Mouse (Mus musculus) neural tube, embryonic 15.5 days (tissue): Measurements from ENCODE around the gene Tmigd3. TPM values are rescaled to one million over a fixed set of nuclear protein-coding genes. Genes with fewer than 3 reads are reported as not detected.

ENCODE experiments used
- ATAC-seq: fragments of 200-750 bp; cut with Nextera tagmentation; 2 replicates; pipeline ENCODE4 v1.8.0; 2017; ENCODE audit warnings: mild to moderate bottlenecking, moderate TSS enrichment, moderate library complexity; ENCODE audit not compliant: low FRiP score
- H3K27ac ChIP-seq: fragments of 300-500 bp; sonication (generic); replicated peaks from 2 replicates; pipeline ENCODE4 v1.5.1; 2015; ENCODE audit warnings: mild to moderate bottlenecking, inconsistent platforms
- H3K27me3 ChIP-seq: fragments of 300-500 bp; sonication (generic); replicated peaks from 2 replicates; pipeline ENCODE4 v1.6.1; 2015; ENCODE audit warnings: inconsistent platforms
- H3K36me3 ChIP-seq: fragments of 300-500 bp; sonication (generic); 2 replicates; pipeline ENCODE4 v1.6.1; 2015; ENCODE audit warnings: inconsistent platforms
- H3K4me1 ChIP-seq: fragments of 300-500 bp; sonication (generic); 2 replicates; pipeline ENCODE4 v1.6.1; 2015; ENCODE audit warnings: inconsistent platforms
- H3K4me2 ChIP-seq: fragments of 300-500 bp; sonication (generic); 2 replicates; pipeline ENCODE4 v1.6.1; 2015; ENCODE audit warnings: inconsistent platforms, mild to moderate bottlenecking, moderate library complexity
- H3K4me3 ChIP-seq: fragments of 300-500 bp; sonication (generic); replicated peaks from 2 replicates; pipeline ENCODE4 v1.5.1; 2015; ENCODE audit warnings: mild to moderate bottlenecking, inconsistent platforms
- H3K9ac ChIP-seq: fragments of 300-500 bp; sonication (generic); replicated peaks from 2 replicates; pipeline ENCODE4 v1.6.1; 2015; ENCODE audit warnings: mild to moderate bottlenecking, inconsistent platforms
- H3K9me3 ChIP-seq: fragments of 300-500 bp; sonication (generic); replicated peaks from 2 replicates; pipeline ENCODE4 v1.6.1; 2016; ENCODE audit warnings: inconsistent platforms
- WGBS: fragments of 180-500 bp; shearing (Covaris S2); methylation state at CpG from one replicate; pipeline ENCODE4 v1.1.7; 2015; ENCODE audit warnings: mixed read lengths; 5-methylcytosine and 5-hydroxymethylcytosine counted together
- polyA plus RNA-seq: library from polyadenylated mRNA; unstranded; fragments of >200 nt; fragmentation: Nextera tagmentation; extraction: Ambion mirVana; gene quantifications from 2 replicates; pipeline ENCODE4 v1.2.1, GENCODE M21; 2015

Gene Tmigd3
- polyA plus RNA-seq, 1 experiment from 2014 or later = not detected

DNA sequence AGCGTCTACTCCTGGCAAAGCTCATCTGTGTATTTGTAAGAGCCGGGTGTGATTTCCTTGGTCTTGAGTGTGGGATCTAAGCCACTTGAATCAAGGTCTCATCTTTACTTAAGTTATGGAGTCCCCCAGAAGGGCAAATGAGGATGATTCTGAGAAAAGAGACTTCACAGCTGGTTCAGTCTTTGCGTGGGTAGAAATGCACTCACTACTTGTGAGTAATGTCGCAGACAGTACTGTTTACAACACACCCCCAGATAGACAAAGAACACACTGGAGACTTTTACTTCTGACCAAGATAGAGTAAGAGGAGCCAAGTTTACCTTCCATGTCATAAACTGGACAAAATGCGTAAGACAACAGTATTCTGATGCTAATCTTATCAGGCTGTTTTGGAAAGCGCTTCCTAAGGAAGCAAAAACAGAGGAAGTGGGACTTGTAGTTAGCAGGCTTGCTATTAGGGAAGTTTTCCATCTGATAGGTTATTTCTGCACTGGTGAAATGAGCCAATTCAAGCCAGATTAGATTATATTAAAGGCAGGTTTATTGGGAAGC, 6.6 kb downstream of the Tmigd3 start:
- Histone ChIP-seq H3K9ac (no peak overlapping the region), H3K36me3 (no peaks in the 10 kb centered on the region), H3K27ac (no peak overlapping the region), H3K4me3 (no peak overlapping the region), H3K9me3 (no peaks in the 10 kb centered on the region), H3K27me3 (no peaks in the 10 kb centered on the region), H3K4me1 (no peaks in the 10 kb centered on the region), H3K4me2 (no peak overlapping the region)
- ATAC-seq = no peak
- WGBS = 89% methylated on average over 6 of the region's 6 CpGs

DNA sequence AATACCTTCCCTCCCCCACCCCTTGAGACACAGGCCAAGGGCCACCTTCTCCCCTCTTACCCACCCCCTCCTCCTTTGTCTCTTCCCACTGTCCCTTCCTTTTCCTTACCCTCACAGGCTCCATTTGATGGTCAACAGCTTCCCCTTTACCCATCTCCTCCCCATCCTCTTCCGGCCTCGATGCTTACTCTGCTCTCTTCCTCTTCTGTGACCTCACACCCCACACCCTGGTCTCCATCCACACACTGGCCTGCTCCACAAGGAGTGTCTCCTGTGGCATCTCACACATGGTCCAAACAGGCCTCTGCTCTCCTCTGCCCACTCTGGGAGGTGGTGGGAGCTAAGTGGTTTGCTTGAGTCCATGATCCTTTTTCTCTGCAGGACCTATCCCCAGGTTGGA, 7.2 kb downstream of the Tmigd3 start:
- Histone ChIP-seq H3K27ac (no peak overlapping the region), H3K9me3 (no peaks in the 10 kb centered on the region), H3K27me3 (no peaks in the 10 kb centered on the region), H3K36me3 (no peaks in the 10 kb centered on the region), H3K4me2 (no peak overlapping the region), H3K4me1 (no peaks in the 10 kb centered on the region), H3K4me3 (no peak overlapping the region), H3K9ac (no peak overlapping the region)
- no peak for ATAC-seq
- 84% methylated on average over 2 of the region's 2 CpGs for WGBS

DNA sequence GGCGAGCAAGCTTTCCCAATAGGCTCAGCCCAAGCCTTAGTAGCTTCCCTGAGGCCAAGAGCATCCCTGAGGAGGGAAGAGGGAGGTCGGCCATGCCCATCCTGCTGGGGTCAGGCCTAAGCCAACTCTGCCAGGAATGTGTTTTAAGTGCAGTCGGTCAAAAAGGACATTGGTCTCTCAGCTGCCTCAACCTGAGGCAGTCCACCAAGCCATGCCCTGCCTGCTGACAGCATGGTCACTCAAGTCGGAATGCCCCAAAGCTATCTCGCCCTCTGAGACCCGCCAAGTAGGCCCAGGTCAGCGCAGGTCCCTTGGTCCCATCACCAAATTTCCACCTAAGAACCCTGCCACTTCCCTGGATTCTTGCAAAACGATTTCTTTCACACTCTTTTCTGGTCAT, 8.0 kb downstream of the Tmigd3 start:
- Histone ChIP-seq H3K27ac (no peak overlapping the region), H3K9ac (no peak overlapping the region), H3K4me2 (no peak overlapping the region), H3K9me3 (no peaks in the 10 kb centered on the region), H3K36me3 (no peaks in the 10 kb centered on the region), H3K4me3 (no peak overlapping the region), H3K27me3 (no peaks in the 10 kb centered on the region), H3K4me1 (no peaks in the 10 kb centered on the region)
- 91% methylated on average over 8 of the region's 8 CpGs for WGBS
- no peak for ATAC-seq

DNA sequence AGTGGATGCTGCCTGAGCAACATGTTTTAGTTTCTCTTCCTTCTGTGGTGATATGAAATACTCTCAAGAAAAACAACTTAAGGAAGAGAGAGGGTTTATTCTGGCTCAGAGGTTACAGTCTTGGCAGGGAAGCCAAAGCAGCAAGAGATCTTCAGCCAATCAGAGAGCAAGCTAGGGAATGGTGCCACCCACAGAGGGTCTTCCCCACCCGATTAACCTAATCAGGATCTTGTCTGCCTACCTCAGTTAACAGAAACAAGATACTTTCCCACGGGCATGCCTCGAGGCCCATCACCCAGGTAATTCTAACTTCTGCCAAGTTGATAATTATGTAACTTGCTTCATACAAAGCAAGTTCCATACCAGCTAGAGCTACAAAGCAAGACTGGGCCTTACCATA, 9.7 kb downstream of the Tmigd3 start:
- H3K4me3 ChIP-seq = no peak overlapping the region
- H3K9me3 ChIP-seq = no peaks in the 10 kb centered on the region
- WGBS = 87% methylated on average over 3 of the region's 3 CpGs
- H3K9ac ChIP-seq = no peak overlapping the region
- H3K27me3 ChIP-seq = no peaks in the 10 kb centered on the region
- no peak overlapping the region for H3K27ac ChIP-seq
- H3K4me2 ChIP-seq = no peak overlapping the region
- no peaks in the 10 kb centered on the region for H3K36me3 ChIP-seq
- no peaks in the 10 kb centered on the region for H3K4me1 ChIP-seq
- no peak for ATAC-seq

DNA sequence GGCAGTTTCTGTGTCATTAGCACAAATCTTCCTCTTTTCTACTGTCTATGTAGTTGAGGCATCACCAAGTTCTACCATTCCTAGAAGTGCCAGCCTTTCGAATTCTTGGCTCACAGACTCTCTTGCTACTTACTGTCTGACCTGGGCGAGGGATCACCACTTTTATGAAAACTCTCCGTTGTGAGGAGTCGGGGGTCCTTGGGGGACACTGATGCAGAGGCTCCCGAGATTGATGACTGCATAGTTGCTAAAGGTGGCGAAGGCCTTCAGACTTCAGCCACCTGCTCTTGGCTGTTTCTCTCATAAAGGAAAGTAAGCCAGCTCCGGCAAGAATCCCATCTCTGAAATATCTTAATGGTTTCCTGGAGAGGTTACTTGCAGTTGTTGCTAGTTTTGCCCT, 11.4 kb downstream of the Tmigd3 start:
- no peak overlapping the region for H3K4me3 ChIP-seq
- no peak for ATAC-seq
- no peak overlapping the region for H3K9ac ChIP-seq
- no peaks in the 10 kb centered on the region for H3K36me3 ChIP-seq
- no peak overlapping the region for H3K4me2 ChIP-seq
- WGBS = 92% methylated on average over 7 of the region's 7 CpGs
- no peaks in the 10 kb centered on the region for H3K4me1 ChIP-seq
- H3K27ac ChIP-seq = no peak overlapping the region
- no peaks in the 10 kb centered on the region for H3K27me3 ChIP-seq
- no peaks in the 10 kb centered on the region for H3K9me3 ChIP-seq

DNA sequence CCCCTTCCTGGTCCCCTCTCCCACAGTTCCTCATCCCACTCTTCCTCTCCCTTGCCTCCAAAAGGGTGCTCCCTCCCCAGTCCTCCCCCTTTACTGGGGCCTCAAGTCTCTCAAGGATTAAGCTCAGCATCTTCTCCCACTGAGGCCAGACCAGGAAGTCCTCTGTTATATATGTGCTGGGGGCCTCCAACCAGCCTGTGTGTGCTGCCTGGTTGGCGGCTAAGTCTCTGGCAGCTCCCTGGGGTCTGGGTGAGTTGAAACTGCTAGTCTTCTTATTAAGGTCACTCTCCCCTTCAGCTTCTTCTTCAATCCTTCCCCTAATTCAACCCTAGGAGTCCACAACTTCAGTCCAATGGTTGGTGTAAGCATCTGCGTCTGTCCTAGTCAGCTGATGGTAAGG, 12.4 kb downstream of the Tmigd3 start:
- Histone ChIP-seq H3K27me3 (no peaks in the 10 kb centered on the region), H3K9me3 (no peaks in the 10 kb centered on the region), H3K4me2 (no peak overlapping the region), H3K36me3 (no peaks in the 10 kb centered on the region), H3K9ac (no peak overlapping the region), H3K27ac (no peak overlapping the region), H3K4me3 (no peak overlapping the region), H3K4me1 (no peaks in the 10 kb centered on the region)
- WGBS = 95% methylated on average over 2 of the region's 2 CpGs
- no peak for ATAC-seq

DNA sequence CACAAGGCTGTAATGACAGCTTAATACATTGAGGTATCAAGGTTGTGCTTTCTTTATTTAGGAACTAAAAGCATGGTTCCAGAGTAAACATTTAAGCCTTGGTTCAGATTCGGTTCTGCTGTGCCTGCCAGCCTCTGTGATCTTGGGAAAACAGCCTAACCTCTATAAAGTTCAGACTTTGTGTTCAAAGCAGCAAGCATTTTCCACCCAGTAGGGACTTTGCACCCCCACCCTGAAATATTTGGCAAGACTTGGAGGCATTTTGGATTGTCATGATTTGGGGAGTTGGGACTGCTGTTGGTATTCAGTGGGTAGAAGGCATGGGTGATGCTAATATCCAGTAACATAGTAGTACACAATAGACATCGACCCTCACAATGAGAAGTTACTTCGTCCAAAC, 18.3 kb downstream of the Tmigd3 start:
- H3K9ac ChIP-seq = no peak overlapping the region
- H3K9me3 ChIP-seq = no peaks in the 10 kb centered on the region
- H3K4me1 ChIP-seq = no peaks in the 10 kb centered on the region
- no peak for ATAC-seq
- no peak overlapping the region for H3K27ac ChIP-seq
- no peaks in the 10 kb centered on the region for H3K36me3 ChIP-seq
- no peaks in the 10 kb centered on the region for H3K27me3 ChIP-seq
- 87% methylated on average over 3 of the region's 3 CpGs for WGBS
- H3K4me2 ChIP-seq = no peak overlapping the region
- H3K4me3 ChIP-seq = no peak overlapping the region

DNA sequence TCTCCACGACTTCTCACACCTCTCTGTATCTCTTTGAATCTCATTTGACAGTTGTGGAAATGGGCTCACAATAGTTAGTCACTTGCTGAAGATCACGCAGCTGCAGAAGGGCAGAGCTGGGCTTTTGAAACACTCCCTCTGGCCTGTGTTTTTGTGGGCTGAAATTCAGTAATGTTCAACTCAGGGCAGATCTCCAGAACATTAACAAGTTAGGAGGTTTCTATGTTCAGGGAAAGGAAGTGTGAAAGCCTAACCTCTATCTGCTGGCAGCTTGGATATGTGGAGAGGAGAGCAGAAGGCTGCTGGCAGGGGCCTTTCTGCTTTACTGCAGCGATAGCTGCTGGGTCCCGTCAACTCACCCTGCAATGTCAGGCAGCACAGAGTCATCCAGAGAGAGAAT, 19.5 kb downstream of the Tmigd3 start:
- Histone ChIP-seq H3K9ac (no peak overlapping the region), H3K4me3 (no peak overlapping the region), H3K4me2 (no peak overlapping the region), H3K4me1 (no peaks in the 10 kb centered on the region), H3K27me3 (no peaks in the 10 kb centered on the region), H3K36me3 (no peaks in the 10 kb centered on the region), H3K9me3 (no peaks in the 10 kb centered on the region), H3K27ac (no peak overlapping the region)
- no peak for ATAC-seq
- WGBS = 79% methylated on average over 4 of the region's 4 CpGs

DNA sequence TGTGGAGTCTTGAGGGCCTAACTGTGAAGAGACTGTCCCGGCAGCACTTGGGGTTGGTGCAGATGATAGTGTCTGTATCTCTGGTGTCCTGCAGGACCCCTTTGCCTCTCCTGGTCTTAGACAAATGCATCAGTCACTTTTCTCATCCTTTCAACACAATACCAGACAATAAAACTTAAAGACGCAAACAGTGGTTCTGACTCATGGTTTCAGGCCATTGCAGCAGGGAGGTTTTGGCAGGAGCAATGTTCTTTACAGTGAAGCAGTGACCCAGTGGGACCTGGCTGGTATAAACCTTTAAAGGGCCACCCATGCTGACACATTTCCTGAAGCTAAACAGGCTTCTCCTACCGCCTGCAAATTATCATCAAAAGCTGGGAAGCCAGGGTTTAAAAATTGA, 20.4 kb downstream of the Tmigd3 start:
- Histone ChIP-seq H3K27ac (no peak overlapping the region), H3K9ac (no peak overlapping the region), H3K27me3 (no peaks in the 10 kb centered on the region), H3K4me2 (no peak overlapping the region), H3K4me3 (no peak overlapping the region), H3K9me3 (no peaks in the 10 kb centered on the region), H3K4me1 (no peaks in the 10 kb centered on the region), H3K36me3 (no peaks in the 10 kb centered on the region)
- ATAC-seq = no peak
- 79% methylated on average over 3 of the region's 3 CpGs for WGBS

DNA sequence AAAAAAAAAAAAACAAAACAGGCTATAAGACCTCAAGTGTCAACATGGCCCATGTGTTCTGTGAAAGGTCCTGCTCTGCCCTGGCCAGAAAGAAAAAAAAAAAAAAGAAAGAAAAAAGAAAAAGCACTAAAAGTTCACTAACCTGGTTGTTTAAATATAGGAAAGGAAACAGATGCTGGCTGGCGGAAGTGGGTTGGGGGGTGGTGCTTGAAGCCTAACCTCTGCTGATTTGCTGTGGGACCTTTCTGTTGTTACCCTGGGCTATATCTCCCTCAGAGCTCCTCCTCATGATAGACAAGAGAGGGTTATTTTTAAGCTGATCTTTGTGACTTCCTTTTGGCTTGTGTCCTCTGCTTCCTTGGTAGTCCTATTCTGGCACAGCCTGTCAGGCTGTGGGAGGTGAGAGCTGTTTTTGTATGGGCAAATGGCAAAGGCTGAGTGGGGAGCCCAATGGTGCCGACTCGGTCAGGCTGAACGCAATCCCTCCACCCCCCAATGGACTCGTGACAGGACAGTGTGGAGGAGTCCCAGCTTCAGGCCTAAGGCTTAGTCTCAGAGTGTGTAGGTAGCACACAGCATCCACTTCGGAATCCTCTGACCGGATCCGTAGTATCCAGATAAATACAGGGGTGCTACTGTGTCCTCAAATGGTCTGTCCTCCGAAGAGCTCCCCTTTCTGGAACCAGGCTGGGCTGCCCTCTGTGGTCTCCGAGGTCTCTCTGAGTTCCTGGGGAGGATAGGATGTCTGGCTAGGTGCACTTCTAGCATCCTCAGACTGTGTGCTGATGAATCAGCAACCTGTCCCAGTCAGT, 21.3 kb downstream of the Tmigd3 start:
- no peaks in the 10 kb centered on the region for H3K36me3 ChIP-seq
- ATAC-seq = no peak
- H3K4me2 ChIP-seq = no peak overlapping the region
- no peak overlapping the region for H3K27ac ChIP-seq
- no peaks in the 10 kb centered on the region for H3K9me3 ChIP-seq
- H3K9ac ChIP-seq = no peak overlapping the region
- 84% methylated on average over 10 of the region's 10 CpGs for WGBS
- H3K27me3 ChIP-seq = no peaks in the 10 kb centered on the region
- H3K4me1 ChIP-seq = no peaks in the 10 kb centered on the region
- no peak overlapping the region for H3K4me3 ChIP-seq

DNA sequence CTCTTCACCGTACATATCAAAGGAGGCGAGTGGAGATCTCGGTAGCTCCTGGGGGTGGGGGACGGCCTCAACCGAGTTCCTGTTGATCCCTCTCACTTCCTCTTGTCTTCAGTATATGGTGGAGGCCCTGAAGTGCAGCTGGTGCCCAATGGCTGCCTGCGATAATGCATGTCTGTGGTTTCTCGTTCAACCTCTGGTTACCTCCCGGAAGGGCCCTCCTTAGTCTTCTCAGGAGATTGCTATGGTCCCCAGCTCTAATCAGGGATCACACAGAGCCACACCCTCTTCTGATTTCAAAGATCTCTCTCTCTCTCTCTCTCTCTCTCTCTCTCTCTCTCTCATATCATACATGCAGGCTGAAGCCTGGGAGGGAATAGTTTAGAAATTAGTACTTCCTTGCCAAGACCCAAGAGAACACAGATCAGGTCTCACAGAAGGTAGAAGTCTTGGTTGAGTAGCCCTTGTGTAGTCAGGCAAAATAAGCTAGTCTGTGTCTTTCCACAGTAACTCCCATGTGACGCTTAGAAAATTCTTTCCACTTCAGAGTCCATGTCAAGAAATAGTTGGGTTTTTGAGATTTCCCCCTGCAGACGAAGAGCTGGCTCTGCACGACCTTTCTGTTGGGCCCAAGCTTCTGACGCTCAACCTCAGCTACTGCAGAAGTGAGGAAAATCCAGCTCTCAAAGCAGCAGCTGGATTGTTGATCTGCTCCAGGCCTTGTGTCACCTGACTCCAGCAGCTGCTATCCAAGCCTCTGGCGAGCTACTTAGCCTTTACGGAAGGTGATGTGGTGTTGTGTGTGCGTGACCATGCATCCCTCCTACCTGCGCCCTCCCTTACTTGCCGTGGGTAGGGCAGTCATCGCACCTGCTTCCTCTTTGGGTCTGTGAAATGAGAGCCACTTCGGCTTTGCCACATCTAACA, 22.1 kb downstream of the Tmigd3 start:
- WGBS = 86% methylated on average over 19 of the region's 19 CpGs
- H3K4me1 ChIP-seq = no peaks in the 10 kb centered on the region
- H3K9me3 ChIP-seq = no peaks in the 10 kb centered on the region
- no peak overlapping the region for H3K9ac ChIP-seq
- no peak overlapping the region for H3K4me3 ChIP-seq
- no peak overlapping the region for H3K27ac ChIP-seq
- H3K36me3 ChIP-seq = no peaks in the 10 kb centered on the region
- ATAC-seq = no peak
- H3K27me3 ChIP-seq = no peaks in the 10 kb centered on the region
- no peak overlapping the region for H3K4me2 ChIP-seq

DNA sequence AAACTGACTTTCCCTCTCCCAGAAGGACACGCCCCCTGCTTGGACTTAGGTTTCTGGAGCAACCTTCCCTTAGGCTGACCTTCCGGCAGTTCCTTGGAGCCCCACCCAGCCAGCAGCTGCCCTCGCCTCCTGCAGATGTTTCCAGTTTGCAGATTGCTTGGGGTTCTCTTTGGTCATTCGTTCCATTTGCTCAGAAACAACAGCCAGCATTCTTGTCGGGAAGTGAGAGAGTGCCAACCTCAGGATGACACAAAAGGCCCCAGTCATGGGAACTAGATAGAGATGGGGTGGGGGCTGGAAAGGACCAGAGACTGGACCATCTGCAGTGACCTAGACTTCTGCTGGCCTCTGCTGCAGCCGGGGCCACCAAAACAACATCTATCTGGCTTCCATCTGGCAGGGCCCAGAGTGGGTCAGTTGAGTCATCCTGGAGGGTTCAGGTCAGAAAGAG, 23.3 kb downstream of the Tmigd3 start:
- Histone ChIP-seq H3K27me3 (no peaks in the 10 kb centered on the region), H3K27ac (no peak overlapping the region), H3K4me1 (no peaks in the 10 kb centered on the region), H3K36me3 (no peaks in the 10 kb centered on the region), H3K9me3 (no peaks in the 10 kb centered on the region), H3K4me2 (no peak overlapping the region), H3K4me3 (no peak overlapping the region), H3K9ac (no peak overlapping the region)
- WGBS = 72% methylated on average over 6 of the region's 6 CpGs
- no peak for ATAC-seq
